Mouse (Mus musculus) ovary, postnatal 10 days (tissue): ENCODE results near the gene Abhd12.
A peak's percentile ranks its signal among the peaks of the same experiment; 100 is the strongest.
"Not testable (repeated sequence)": the region's sequence is repeated elsewhere in the genome, so short reads cannot be mapped to it uniquely, and the experiment has no call there.

Experiments used
- DNase-seq: peaks from one replicate; pipeline ENCODE4 v3.0.0; 2022; ENCODE audit warnings: low spot score

The Abhd12 gene

DNA sequence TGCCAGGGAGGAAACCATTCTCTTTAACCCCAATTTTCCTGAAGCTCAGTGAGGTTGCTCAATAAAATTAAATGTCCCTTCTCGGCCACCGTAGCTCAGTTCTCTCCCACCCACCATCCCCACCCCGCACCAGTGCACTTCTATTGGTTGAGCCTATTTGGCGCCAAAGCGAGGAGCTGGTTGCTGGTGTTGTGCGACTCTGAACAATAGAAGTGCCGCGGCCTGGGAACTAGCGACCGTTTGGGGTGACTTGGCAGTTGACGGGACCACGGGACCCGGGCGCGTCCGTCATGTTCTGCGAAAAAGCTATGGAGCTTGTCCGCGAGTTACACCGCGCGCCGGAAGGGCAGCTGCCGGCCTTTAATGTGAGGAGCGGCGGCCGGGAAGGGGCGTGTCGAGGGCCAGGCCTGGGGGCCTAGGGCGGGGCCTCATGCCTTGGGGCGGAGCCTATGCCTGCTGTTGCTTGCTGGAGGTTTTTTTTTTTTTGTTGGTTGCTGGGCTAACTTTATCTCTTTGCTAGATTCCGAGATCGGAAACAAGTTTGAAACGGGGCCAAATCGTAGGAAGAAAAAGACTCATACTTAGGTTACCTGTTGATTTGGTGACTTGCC, 5.0 kb upstream of the Abhd12 start:
- DNase-seq, result peak; percentile 77

- DNase-seq, result not testable (repeated sequence)
Observed at GRCm38 (mm10) chr2:150908881-150909280, 4.3 kb upstream of the Abhd12 start.

DNA sequence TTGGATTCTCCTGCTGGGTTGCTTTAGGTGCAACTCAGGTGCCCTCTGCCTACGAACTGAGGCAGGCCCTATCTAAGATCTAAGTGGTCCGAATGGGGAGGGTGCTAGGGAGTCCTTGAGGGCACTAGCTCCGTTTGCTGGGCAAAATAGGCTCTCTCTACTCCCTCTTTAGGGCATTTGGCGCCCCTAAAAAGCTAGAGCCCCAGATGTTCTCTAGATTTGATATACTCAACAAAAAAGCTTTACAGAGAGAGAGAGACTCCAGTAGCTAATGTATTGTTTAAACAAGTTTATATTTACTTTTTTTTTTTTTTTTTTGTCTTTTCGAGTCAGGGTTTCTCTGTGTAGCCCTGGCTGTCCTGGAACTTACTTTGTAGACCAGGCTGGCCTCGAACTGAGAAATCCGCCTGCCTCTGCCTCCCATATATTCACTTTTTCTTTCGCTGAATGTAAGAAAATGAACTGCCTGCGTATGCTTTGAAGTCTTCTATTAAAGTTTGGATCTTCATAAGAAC, 452 bp upstream of the Abhd12 start, which contains the start of gene Gins1:
Gene Gins1 (plus strand): TSS at position 465 of the 515 bp plus-strand sequence.
- DNase-seq, result no peak

GRCm38 (mm10) chr2:150902347-150902746, 2.2 kb downstream of the Abhd12 start:
- no peak for DNase-seq

- DNase-seq, result no peak
Observed at GRCm38 (mm10) chr2:150900341-150900740, 4.2 kb downstream of the Abhd12 start.

- DNase-seq, result no peak
Observed at GRCm38 (mm10) chr2:150895691-150896252, 8.8 kb downstream of the Abhd12 start.

GRCm38 (mm10) chr2:150894617-150895267, 9.8 kb downstream of the Abhd12 start:
- no peak for DNase-seq

GRCm38 (mm10) chr2:150887370-150887769, 17.2 kb downstream of the Abhd12 start:
- DNase-seq, result no peak

DNA sequence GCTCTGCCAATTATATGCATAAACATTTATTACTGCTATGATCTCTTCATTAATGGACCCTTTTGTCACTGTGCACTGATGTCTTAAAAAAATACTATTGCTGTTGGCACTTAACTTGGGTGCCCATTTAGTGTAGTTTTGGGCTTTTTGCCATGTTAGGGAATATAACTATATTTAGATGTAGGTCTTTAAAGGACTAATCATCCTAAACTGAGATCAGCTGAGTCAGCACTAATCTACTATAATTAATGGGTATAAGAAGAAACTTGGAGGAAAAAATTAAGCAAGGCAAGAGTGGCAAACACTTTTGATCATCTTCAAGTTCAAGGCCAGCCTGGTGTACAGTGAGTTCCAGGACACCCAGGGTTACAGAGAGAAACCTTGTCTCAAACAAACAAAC, 18.2 kb downstream of the Abhd12 start:
- no peak for DNase-seq

- DNase-seq, result no peak
Observed at GRCm38 (mm10) chr2:150885814-150886213, 18.7 kb downstream of the Abhd12 start.

GRCm38 (mm10) chr2:150884779-150885110, 19.8 kb downstream of the Abhd12 start:
- no peak for DNase-seq

- no peak for DNase-seq
Observed at GRCm38 (mm10) chr2:150884075-150884778, 20.3 kb downstream of the Abhd12 start.

DNA sequence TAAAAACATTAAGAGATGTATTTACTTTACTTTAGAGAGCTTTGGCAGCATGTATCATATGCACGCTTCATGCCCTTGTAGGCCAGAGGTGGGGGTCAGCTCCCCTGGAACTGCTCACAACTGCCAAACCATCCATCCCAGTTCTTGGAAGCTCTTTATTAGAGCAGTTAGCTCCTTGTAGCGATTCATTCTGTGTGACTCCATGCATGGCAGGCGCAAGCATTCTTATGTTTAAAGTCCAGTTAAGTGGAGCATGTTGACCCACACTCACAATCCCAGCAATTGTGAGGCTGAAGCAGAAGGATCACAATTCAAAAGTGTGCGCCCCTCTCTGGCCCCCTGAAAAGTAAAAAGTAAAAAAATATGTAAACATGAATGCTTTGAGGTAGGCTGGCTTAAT, 27.0 kb downstream of the Abhd12 start:
- no peak for DNase-seq

DNA sequence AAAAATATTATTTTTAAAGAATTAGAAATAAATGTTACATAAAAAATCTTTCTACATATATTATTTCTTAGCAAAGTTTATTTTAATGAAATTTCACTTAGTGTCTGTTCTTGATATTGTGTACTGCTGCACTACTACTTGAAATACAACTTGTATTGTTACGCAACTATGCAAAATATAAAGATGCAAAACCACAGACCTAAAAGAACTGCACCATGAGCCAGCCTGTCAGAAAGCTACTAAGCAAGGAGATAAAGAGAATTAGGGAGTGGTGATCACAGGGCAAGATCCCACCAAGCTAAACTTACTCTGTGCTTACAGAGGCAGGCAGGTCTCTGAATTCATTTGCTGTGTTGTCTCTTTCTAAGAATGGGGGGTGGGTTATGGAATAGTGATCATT, 29.3 kb downstream of the Abhd12 start:
- no peak for DNase-seq

- DNase-seq, result no peak
Observed at GRCm38 (mm10) chr2:150874508-150874907, 30.0 kb downstream of the Abhd12 start.

GRCm38 (mm10) chr2:150869446-150869845, 35.1 kb downstream of the Abhd12 start:
- no peak for DNase-seq

DNA sequence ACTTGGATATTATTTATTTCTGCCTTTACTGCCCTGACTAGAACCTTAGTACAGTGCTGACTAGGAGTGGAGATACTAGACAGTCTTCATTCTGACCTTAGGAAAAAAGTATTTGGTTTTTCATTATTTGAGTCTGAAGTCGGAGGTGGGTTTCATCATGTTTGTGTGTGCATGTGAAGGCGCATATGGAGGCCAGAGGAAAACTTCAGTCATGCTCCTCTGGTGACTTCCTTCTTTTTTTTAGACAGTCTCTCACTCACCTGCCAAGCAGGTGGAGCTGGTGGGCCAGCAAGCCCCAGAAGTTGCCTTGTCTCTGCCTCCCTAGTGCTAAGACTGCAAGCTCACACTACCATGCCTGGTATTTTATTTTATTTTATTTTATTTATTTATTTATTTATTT, 37.5 kb downstream of the Abhd12 start:
- no peak for DNase-seq

GRCm38 (mm10) chr2:150861128-150861527, 43.4 kb downstream of the Abhd12 start:
- DNase-seq, result no peak

DNA sequence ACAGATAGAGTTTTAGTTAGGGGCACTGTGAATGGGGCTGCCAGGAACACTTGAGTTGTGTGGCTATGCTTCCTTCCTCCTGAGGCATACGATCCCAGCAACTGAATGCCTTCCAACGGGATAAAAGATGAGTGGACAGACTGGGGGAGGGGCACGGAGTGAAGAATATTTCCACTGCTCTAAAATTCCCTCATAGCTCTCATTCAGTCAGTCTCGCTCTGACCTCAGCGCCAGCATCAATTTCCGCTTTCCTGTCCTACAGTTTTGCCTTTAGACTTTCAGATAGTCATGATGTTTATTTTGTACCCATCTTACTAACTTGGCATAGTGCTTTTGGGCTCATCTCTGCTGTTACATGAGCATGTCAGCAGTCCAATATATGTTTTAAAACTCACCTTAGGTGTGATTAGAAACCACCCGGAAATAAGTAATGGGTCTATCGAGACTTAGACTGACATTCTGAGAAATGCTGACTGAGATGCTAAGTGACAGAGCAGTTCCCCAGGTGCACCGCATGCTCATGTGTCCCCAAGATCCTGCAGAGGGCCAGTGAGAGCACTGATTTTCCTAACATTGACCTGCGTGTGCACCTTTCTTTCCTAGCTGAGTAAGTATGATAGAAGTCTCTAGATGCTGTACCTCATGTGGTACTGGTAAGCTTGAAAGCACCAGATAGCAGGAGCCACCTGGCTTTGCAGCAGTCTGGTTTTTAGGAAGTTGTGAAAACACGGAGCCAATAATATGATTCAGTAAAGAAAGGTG, 44.7 kb downstream of the Abhd12 start:
- no peak for DNase-seq

- DNase-seq, result no peak
Observed at GRCm38 (mm10) chr2:150858724-150859487, 45.6 kb downstream of the Abhd12 start.

DNA sequence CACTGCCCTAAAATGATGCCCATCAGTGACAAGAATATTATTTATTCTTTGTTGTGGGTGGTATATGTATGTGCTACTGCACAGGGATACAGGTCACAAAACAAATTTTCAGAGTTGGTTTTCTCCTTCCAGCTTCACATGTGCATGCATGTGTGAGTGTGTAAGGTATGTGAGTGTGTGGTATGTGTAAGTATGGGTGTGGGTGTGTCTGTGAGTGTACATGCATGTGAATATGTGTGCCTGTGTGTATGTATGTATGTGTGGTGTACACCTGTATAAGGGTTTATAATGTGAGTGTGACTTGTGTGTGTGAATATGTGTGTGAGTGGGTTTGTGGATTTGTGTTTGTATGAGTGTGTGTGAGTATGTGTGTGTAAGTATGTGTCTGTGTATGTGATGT, 49.4 kb downstream of the Abhd12 start:
- DNase-seq, result no peak
